Mouse (Mus musculus): ENCODE measurements around the gene Cuta. TPM values are rescaled to one million over a fixed set of nuclear protein-coding genes. Genes with fewer than 3 reads are reported as not detected.
A peak's percentile ranks its signal among the peaks of the same experiment; 100 is the strongest.
"Not testable (repeated sequence)": the region's sequence is repeated elsewhere in the genome, so short reads cannot be mapped to it uniquely, and the experiment has no call there.

Gene Cuta
- polyA plus RNA-seq, 1 experiment = 396 TPM

GRCm38 (mm10) chr17:26918343-26918742, 21.0 kb downstream of the Cuta start:
- peaks cover 19% of the 10 kb centered on the region for H3K36me3 ChIP-seq (replicated peaks; ENCODE audit: low read length)
- TF ChIP-seq FLI1 (IDR thresholded peaks at IDR 0.05; ENCODE audit: low read length) (no peak; the same call in 1 of the 2 replicates), GATA1 (IDR thresholded peaks at IDR 0.05; ENCODE audit: borderline replicate concordance, low read length) (no peak)

DNA sequence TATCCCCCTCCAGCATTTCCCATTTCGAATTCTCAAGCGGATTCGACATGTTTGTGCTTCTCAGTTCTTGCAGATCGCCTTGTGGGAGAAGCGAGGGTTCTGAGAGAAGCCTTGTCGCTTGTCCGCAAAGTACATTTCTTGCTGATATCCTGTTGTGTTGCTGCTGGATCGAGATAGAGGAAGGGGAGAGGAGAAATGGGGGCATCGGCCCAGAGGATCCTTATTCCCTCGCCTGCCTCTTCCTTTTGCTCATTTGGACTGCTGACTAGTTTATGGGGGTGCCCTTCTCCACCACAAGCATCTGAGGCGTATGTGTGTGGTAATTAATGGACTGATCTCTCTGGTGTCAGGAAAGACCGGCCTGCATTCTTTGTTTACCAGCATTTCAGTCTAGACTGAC, 21.8 kb downstream of the Cuta start:
- Histone ChIP-seq H3K4me1 (peaks cover 28% of the 10 kb centered on the region), H3K4me3 (replicated peaks) (peak overlapping the region; percentile 94), H3K36me3 (replicated peaks; ENCODE audit: low read length) (peaks cover 16% of the 10 kb centered on the region)
- not testable (repeated sequence) for H3K27me3 ChIP-seq (replicated peaks); H3K9me3 ChIP-seq

More at GRCm38 (mm10) chr17:26918343-26918742, 21.0 kb downstream of the Cuta start:
- Histone ChIP-seq H3K27me3 (replicated peaks) (no peaks in the 10 kb centered on the region), H3K9me3 (no peaks in the 10 kb centered on the region; the same call in 1 of the 2 replicates), H3K4me3 (replicated peaks) (peak overlapping the region; percentile 85), H3K4me1 (peaks cover 28% of the 10 kb centered on the region)

- no peaks in the 10 kb centered on the region for H3K27me3 ChIP-seq (replicated peaks)
- TF ChIP-seq GATA1 (IDR thresholded peaks at IDR 0.05; ENCODE audit: borderline replicate concordance, low read length) (no peak), FLI1 (IDR thresholded peaks at IDR 0.05; ENCODE audit: low read length) (no peak)
- H3K9me3 ChIP-seq = no peaks in the 10 kb centered on the region; the same call in 1 of the 2 replicates
- peak within 1 kb of the TSS; percentile 94 for H3K4me3 ChIP-seq (replicated peaks)
- peaks cover 16% of the 10 kb centered on the region for H3K36me3 ChIP-seq (replicated peaks; ENCODE audit: low read length)
- peaks cover 28% of the 10 kb centered on the region for H3K4me1 ChIP-seq
Measured at GRCm38 (mm10) chr17:26916711-26917482, 22.5 kb downstream of the Cuta start, which contains the start of gene Kifc5b. Gene Kifc5b (plus strand): TSS chr17:26917091.

GRCm38 (mm10) chr17:26915248-26915647, 24.1 kb downstream of the Cuta start:
- TF ChIP-seq GATA1 (IDR thresholded peaks at IDR 0.05; ENCODE audit: borderline replicate concordance, low read length) = no peak
- Histone ChIP-seq H3K4me1 (peaks cover 25% of the 10 kb centered on the region), H3K4me3 (replicated peaks) (no peak overlapping the region), H3K27me3 (replicated peaks) (no peaks in the 10 kb centered on the region), H3K9me3 (no peaks in the 10 kb centered on the region; the same call in 1 of the 2 replicates), H3K36me3 (replicated peaks; ENCODE audit: low read length) (peaks cover 3% of the 10 kb centered on the region)

DNA sequence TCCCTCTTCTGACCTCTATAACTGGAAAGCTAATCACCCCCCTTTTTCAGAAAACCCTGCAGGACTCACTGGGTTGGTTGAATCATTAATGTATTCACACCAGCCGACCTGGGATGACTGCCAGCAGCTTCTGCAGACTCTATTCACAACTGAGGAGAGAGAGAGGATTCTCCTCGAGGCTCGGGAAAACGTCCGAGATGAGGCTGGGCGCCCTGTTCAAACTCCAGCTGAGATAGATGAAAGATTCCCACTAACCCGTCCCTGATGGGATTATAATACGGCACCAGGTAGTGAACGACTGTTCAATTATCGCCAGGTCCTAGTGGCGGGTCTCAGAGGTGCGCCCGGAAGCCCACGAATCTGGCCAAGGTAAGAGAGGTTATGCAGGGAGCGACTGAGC, 31.9 kb downstream of the Cuta start:
- not testable (repeated sequence) for H3K4me1 ChIP-seq; H3K36me3 ChIP-seq (replicated peaks; ENCODE audit: low read length); H3K4me3 ChIP-seq (replicated peaks); H3K27me3 ChIP-seq (replicated peaks)
- H3K9me3 ChIP-seq = peaks cover 31% of the 10 kb centered on the region

GRCm38 (mm10) chr17:26904320-26904719, 35.0 kb downstream of the Cuta start:
- TF ChIP-seq FLI1 (IDR thresholded peaks at IDR 0.05; ENCODE audit: low read length) (no peak), GATA1 (IDR thresholded peaks at IDR 0.05; ENCODE audit: borderline replicate concordance, low read length) (no peak)
- H3K9me3 ChIP-seq = peaks cover 40% of the 10 kb centered on the region
- H3K36me3 ChIP-seq (replicated peaks; ENCODE audit: low read length) = no peaks in the 10 kb centered on the region
- H3K4me1 ChIP-seq = no peaks in the 10 kb centered on the region
- H3K27me3 ChIP-seq (replicated peaks) = peaks cover 7% of the 10 kb centered on the region
- no peak overlapping the region for H3K4me3 ChIP-seq (replicated peaks)

DNA sequence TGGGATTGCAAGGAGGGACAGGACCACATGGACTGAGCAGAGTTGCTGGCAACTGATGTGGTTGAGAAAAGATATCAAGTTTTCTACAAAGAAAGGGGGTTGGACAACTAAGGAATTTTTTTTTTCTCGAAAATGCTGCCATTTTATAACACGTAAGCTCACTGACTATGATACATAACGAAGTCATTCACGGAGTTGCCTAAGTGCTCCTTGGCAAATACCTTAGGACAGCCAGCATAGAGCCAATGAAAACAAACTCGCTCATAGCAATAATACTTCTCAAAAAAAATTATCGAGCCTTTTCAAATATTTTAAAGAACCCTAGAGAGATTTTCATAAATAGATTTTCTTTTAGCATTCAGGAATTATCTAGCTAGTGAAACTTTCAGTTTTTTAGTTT, 38.5 kb downstream of the Cuta start:
- peaks cover 19% of the 10 kb centered on the region for H3K4me1 ChIP-seq
- H3K27me3 ChIP-seq (replicated peaks) = peaks cover 16% of the 10 kb centered on the region
- TF ChIP-seq GATA1 (IDR thresholded peaks at IDR 0.05; ENCODE audit: borderline replicate concordance, low read length) = no peak
- no peak for TF ChIP-seq FLI1 (IDR thresholded peaks at IDR 0.05; ENCODE audit: low read length)
- no peaks in the 10 kb centered on the region for H3K36me3 ChIP-seq (replicated peaks; ENCODE audit: low read length)
- no peak overlapping the region for H3K4me3 ChIP-seq (replicated peaks)
- peaks cover 15% of the 10 kb centered on the region for H3K9me3 ChIP-seq

- peaks cover 33% of the 10 kb centered on the region for H3K4me1 ChIP-seq
- TF ChIP-seq GATA1 (IDR thresholded peaks at IDR 0.05; ENCODE audit: borderline replicate concordance, low read length) = no peak
- TF ChIP-seq FLI1 (IDR thresholded peaks at IDR 0.05; ENCODE audit: low read length) = no peak
- no peaks in the 10 kb centered on the region for H3K36me3 ChIP-seq (replicated peaks; ENCODE audit: low read length)
- peaks cover 49% of the 10 kb centered on the region for H3K27me3 ChIP-seq (replicated peaks)
- H3K9me3 ChIP-seq = peaks cover 20% of the 10 kb centered on the region
- H3K4me3 ChIP-seq (replicated peaks) = peak overlapping the region; percentile 38
Measured at GRCm38 (mm10) chr17:26895578-26895977, 43.8 kb downstream of the Cuta start.

GRCm38 (mm10) chr17:26894342-26894741, 45.0 kb downstream of the Cuta start:
- TF ChIP-seq FLI1 (IDR thresholded peaks at IDR 0.05; ENCODE audit: low read length) = no peak
- TF ChIP-seq GATA1 (IDR thresholded peaks at IDR 0.05; ENCODE audit: borderline replicate concordance, low read length) = no peak
- Histone ChIP-seq H3K9me3 (peaks cover 11% of the 10 kb centered on the region), H3K27me3 (replicated peaks) (peaks cover 49% of the 10 kb centered on the region), H3K4me3 (replicated peaks) (no peak overlapping the region), H3K4me1 (peaks cover 33% of the 10 kb centered on the region), H3K36me3 (replicated peaks; ENCODE audit: low read length) (no peaks in the 10 kb centered on the region)

DNA sequence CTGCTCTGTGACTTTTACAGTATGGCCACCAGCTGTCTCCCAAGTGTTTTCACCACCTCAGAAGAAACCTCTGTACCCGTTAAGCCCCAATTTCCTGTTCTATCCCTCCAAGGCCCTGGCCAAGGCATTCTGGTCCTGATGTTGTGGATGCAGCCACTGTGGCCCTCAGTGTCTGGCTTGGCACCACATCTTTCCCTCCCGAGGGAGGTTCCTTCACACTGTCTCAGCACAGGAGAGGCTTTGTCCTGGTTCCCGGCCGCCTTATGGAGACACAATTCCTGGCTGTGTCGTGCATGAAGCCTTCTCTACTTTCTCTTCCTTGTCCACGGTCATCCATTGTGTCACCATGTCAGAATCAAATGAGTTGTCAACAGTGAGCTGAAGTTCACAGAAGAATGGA, 45.9 kb downstream of the Cuta start:
- Histone ChIP-seq H3K4me1 (peaks cover 33% of the 10 kb centered on the region), H3K27me3 (replicated peaks) (peaks cover 47% of the 10 kb centered on the region), H3K4me3 (replicated peaks) (no peak overlapping the region), H3K36me3 (replicated peaks; ENCODE audit: low read length) (no peaks in the 10 kb centered on the region), H3K9me3 (peaks cover 11% of the 10 kb centered on the region)
- no peak for TF ChIP-seq FLI1 (IDR thresholded peaks at IDR 0.05; ENCODE audit: low read length)
- no peak for TF ChIP-seq GATA1 (IDR thresholded peaks at IDR 0.05; ENCODE audit: borderline replicate concordance, low read length)

Measured in megakaryocyte, embryonic 14.5 days (primary cell).